Mouse (Mus musculus) yolk sac, embryonic 10.5 days (tissue): ENCODE measurements around the gene Gm21317.
"Not testable (repeated sequence)": the region's sequence is repeated elsewhere in the genome, so short reads cannot be mapped to it uniquely, and the experiment has no call there.

Experiments used
- DNase-seq: peaks from one replicate; pipeline ENCODE4 v3.0.0-alpha.2; 2017; ENCODE audit warnings: low spot score

The Gm21317 gene

DNA sequence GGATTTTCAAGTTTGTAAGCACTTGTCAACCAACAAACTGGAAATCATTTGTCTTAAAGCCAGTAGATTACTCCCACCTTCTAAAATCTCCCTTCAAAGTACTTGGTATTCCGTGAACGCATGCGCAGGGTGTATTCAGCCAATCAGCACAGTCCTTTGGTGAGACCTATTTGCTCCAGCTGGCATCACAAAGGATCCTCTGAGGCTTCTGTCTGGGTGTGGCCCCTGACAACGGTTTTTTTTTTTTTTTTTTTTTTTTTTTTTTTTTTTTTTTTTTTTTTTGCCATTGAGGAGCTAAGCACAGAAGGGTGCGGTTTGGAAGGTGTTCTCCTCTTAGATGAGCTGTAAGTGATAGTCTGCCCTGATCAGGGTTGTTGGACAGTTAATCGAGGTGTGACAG, at the start of gene Gm21317:
TSS of gene Gm21317 (plus strand) at position 301 of the 400 bp plus-strand sequence.
- not testable (repeated sequence) for DNase-seq
